Mouse (Mus musculus) brain, embryonic 14.5 days (tissue): ENCODE measurements around the gene Rap1gap2.

ENCODE experiments used
- CTCF ChIP-seq: fragments of 200-500 bp; IDR thresholded peaks from 2 replicates; pipeline ENCODE4 v1.5.1; 2012; ENCODE audit warnings: inconsistent platforms, mild to moderate bottlenecking, moderate library complexity, borderline replicate concordance; ENCODE audit not compliant: insufficient read depth, insufficient read length; ENCODE audit errors: extremely low read depth
- POLR2A ChIP-seq: fragments of 200-500 bp; IDR thresholded peaks from 2 replicates; pipeline ENCODE4 v1.6.1; 2012; ENCODE audit warnings: mild to moderate bottlenecking, inconsistent platforms, borderline replicate concordance; ENCODE audit not compliant: poor library complexity, insufficient read depth, insufficient read length, severe bottlenecking; ENCODE audit errors: extremely low read depth

GRCm38 (mm10) chr11:74655941-74656340 lies 45.2 kb upstream of the Rap1gap2 start:
- TF ChIP-seq CTCF (no peak), POLR2A (no peak)
